Mouse (Mus musculus) liver, embryonic 14.5 days (tissue): ENCODE data around the gene Amn. TPM values are rescaled to one million over a fixed set of nuclear protein-coding genes. Genes with fewer than 3 reads are reported as not detected.

Experiments
- ATAC-seq: fragments of 200-750 bp; cut with Nextera tagmentation; 2 replicates; pipeline ENCODE4 v1.8.0; 2017; ENCODE audit warnings: moderate number of reproducible peaks, mild to moderate bottlenecking, moderate library complexity; ENCODE audit not compliant: insufficient read depth
- DNase-seq, 3 experiments: peaks; one replicate each; pipeline ENCODE4 v3.0.0-alpha.2; 2012 to 2013; ENCODE audit warnings: low read depth in 3 of 3, low spot score in 3 of 3
- H3K27ac ChIP-seq: fragments of 300-500 bp; sonication (generic); 2 replicates; pipeline ENCODE4 v1.5.1; 2014; ENCODE audit warnings: moderate library complexity, mild to moderate bottlenecking, control low read depth, inconsistent platforms
- H3K27me3 ChIP-seq: fragments of 300-500 bp; sonication (generic); 2 replicates; pipeline ENCODE4 v1.6.1; 2014; ENCODE audit warnings: mild to moderate bottlenecking, low read length, moderate library complexity; ENCODE audit not compliant: control insufficient read depth, insufficient read depth
- H3K36me3 ChIP-seq: fragments of 300-500 bp; sonication (generic); replicated peaks from 2 replicates; pipeline ENCODE4 v1.6.1; 2014; ENCODE audit warnings: low read depth; ENCODE audit not compliant: control insufficient read depth, insufficient read depth
- H3K4me1 ChIP-seq, 2 experiments: fragments of 200-500 bp in 1 of 2; fragments of 300-500 bp in 1 of 2; sonication (generic) in 1 of 2; replicated peaks; 2 replicates each; pipeline ENCODE4 v1.6.1; 2012 to 2014; ENCODE audit warnings: antibody characterized with exemption in 1 of 2, inconsistent platforms in 1 of 2, low read length in 1 of 2; ENCODE audit not compliant: control insufficient read depth in 2 of 2, insufficient read depth in 2 of 2
- H3K4me2 ChIP-seq: fragments of 300-500 bp; sonication (generic); 2 replicates; pipeline ENCODE4 v1.6.1; 2014; ENCODE audit warnings: low read depth, mild to moderate bottlenecking, control low read depth, moderate library complexity
- H3K4me3 ChIP-seq, 2 experiments: fragments of 200-500 bp in 1 of 2; fragments of 300-500 bp in 1 of 2; sonication (generic) in 1 of 2; 2 replicates each; pipeline ENCODE4 v1.5.1; 2012 to 2014; ENCODE audit warnings: low read depth in 2 of 2, low read length in 2 of 2, mild to moderate bottlenecking in 2 of 2, control low read depth in 1 of 2, inconsistent platforms in 1 of 2, moderate library complexity in 1 of 2; ENCODE audit not compliant: insufficient read depth in 1 of 2
- H3K9ac ChIP-seq: fragments of 300-500 bp; sonication (generic); replicated peaks from 2 replicates; pipeline ENCODE4 v1.6.1; 2014; ENCODE audit warnings: mild to moderate bottlenecking, control low read depth, moderate library complexity
- H3K9me3 ChIP-seq: fragments of 300-500 bp; sonication (generic); 2 replicates; pipeline ENCODE4 v1.6.1; 2016; ENCODE audit warnings: low read length, mixed read lengths; ENCODE audit not compliant: control insufficient read depth
- CTCF ChIP-seq: IDR thresholded peaks from 2 replicates; pipeline ENCODE4 v1.5.1; 2016; ENCODE audit warnings: antibody characterized with exemption, low read depth, control low read depth
- EP300 ChIP-seq: IDR thresholded peaks from 2 replicates; pipeline ENCODE4 v1.6.1; 2016; ENCODE audit warnings: antibody characterized with exemption, low read depth
- WGBS: fragments of 180-500 bp; shearing (Covaris S2); extraction: QIAGEN DNeasy Blood & Tissue Kit; methylation state at CpG from one replicate; pipeline ENCODE4 v1.1.7; 2014; ENCODE audit not compliant: insufficient replicate concordance; 5-methylcytosine and 5-hydroxymethylcytosine counted together
- polyA plus RNA-seq, 2 experiments: library from polyadenylated mRNA; depleted of rRNA in 1 of 2; stranded (reverse) in 1 of 2; unstranded in 1 of 2; fragments of >200 nt; fragmentation: Nextera tagmentation in 1 of 2; extraction: Ambion mirVana in 1 of 2; gene quantifications; 2 replicates each; pipeline versions ENCODE4 v1.2.1 to v1.2.3; 2012 to 2014

Gene Amn
- polyA plus RNA-seq, 2 experiments = 0.61 to 0.71 TPM

DNA sequence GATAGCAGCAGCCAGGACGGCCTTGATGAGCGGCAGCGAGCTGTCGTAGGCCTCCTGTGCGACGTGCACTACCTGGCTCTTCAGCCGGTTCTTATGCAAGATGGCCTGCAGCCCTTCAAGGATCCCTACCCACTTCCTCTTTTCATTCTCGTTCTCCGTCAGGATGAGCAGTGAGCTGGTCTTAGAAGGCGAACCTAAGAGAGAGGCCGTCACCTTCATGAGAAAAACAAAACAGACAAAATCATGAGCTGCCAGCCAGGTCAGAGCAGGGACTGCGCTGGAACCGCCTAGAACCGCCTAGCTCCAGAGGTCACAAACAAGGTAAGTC is 31.1 kb downstream of the Amn start:
- Histone ChIP-seq H3K4me3 (no peak overlapping the region), H3K4me2 (no peak overlapping the region), H3K27me3 (no peaks in the 10 kb centered on the region), H3K9ac (no peak overlapping the region), H3K4me1 (no peaks in the 10 kb centered on the region), H3K9me3 (no peaks in the 10 kb centered on the region), H3K36me3 (no peaks in the 10 kb centered on the region), H3K27ac (no peak overlapping the region)
- 67% methylated on average over 14 of the region's 14 CpGs for WGBS
- DNase-seq = no peak
- ATAC-seq = no peak
- TF ChIP-seq EP300 (no peak), CTCF (no peak)

DNA sequence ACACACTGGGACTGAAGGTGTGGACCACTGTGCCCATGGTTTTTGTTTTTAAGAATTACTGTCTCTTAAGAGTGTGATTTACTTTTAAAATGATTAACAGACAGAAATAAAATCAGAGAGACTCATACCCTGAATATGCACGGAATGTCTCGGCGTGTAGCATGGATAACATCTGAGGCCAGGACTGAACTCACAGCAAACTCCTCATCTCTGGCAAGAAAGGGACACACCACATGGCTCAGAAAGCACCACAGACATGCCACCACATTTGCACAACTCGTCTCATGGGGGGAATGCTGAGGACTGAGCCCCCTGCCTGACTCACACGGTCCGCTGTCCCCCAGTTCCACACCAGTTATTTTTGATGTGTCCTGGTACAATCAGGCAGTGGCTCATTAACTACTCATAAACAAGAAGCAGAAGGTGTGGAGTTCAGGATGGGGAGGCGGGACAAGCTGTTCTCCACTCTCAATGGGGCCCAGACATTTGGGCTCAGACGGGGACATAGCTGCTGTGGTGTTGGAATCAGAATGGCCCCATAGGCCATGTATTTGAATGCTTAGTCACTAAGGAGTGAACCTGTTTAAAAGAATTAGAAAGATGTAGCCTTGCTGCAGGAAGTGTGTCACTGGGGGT is 32.9 kb downstream of the Amn start:
- H3K9ac ChIP-seq = no peak overlapping the region
- ATAC-seq (no peak), DNase-seq (no peak)
- H3K4me1 ChIP-seq = no peaks in the 10 kb centered on the region
- TF ChIP-seq EP300 (no peak), CTCF (no peak)
- 82% methylated on average over 8 of the region's 8 CpGs for WGBS
- H3K4me3 ChIP-seq = no peak overlapping the region
- H3K4me2 ChIP-seq = no peak overlapping the region
- no peak overlapping the region for H3K27ac ChIP-seq
- no peaks in the 10 kb centered on the region for H3K36me3 ChIP-seq
- H3K9me3 ChIP-seq = no peaks in the 10 kb centered on the region
- H3K27me3 ChIP-seq = no peaks in the 10 kb centered on the region

DNA sequence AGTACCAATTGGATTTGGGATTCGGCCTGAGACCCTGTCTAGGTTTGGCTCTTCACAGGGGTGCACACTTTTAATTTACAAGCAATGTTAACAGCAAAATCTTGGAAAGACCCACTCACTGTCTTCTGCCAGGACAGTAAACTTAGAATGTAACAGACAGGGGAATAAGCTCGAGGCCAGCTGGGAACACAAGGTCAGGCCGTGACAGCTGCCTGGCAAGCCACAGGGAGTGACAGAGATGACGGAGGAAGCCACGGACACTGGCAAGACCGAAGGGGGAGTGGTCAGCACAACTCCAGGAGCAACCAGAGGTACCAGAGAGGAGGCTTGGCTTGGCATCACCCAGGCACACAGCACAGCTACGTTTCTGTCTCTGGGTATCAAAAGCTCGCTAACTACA is 35.9 kb downstream of the Amn start:
- Histone ChIP-seq H3K4me1 (peaks cover 0 to 11% of the 10 kb centered on the region in 2 experiments; a peak in 2 of 4 replicates), H3K4me3 (no peak overlapping the region), H3K9ac (no peak overlapping the region), H3K27me3 (no peaks in the 10 kb centered on the region), H3K9me3 (no peaks in the 10 kb centered on the region), H3K4me2 (no peak overlapping the region), H3K27ac (no peak overlapping the region), H3K36me3 (no peaks in the 10 kb centered on the region)
- TF ChIP-seq CTCF (no peak), EP300 (no peak)
- ATAC-seq (no peak), DNase-seq (no peak)
- 70% methylated on average over 8 of the region's 8 CpGs for WGBS

DNA sequence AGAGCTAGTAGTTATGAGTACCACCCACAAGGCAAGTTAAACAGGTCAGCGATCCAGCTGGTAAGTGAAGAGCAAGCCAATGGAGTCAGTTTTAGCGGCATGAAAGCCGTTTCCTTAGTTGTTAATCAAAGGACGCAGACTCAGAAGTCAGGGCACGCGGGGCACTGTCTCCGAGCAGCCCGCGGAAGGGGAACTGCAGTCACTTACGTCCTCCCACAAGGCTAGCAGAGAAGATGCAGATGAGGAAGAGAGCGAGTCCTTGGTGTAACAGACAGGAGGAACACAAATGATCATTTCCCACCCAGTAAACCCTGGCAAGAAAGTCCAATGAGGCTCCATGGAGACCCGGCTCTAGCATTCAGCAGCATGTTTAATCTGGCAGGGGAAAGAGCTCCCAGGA is 38.4 kb downstream of the Amn start:
- H3K9ac ChIP-seq = no peak overlapping the region
- H3K4me2 ChIP-seq = no peak overlapping the region
- H3K9me3 ChIP-seq = no peaks in the 10 kb centered on the region
- DNase-seq (no peak), ATAC-seq (no peak)
- TF ChIP-seq EP300 = no peak
- no peak for TF ChIP-seq CTCF
- H3K27me3 ChIP-seq = no peaks in the 10 kb centered on the region
- no peak overlapping the region for H3K27ac ChIP-seq
- WGBS = 50% methylated on average over 12 of the region's 12 CpGs
- H3K36me3 ChIP-seq = no peaks in the 10 kb centered on the region
- H3K4me1 ChIP-seq = peaks cover 0 to 12% of the 10 kb centered on the region in 2 experiments; a peak in 2 of 4 replicates
- no peak overlapping the region for H3K4me3 ChIP-seq

DNA sequence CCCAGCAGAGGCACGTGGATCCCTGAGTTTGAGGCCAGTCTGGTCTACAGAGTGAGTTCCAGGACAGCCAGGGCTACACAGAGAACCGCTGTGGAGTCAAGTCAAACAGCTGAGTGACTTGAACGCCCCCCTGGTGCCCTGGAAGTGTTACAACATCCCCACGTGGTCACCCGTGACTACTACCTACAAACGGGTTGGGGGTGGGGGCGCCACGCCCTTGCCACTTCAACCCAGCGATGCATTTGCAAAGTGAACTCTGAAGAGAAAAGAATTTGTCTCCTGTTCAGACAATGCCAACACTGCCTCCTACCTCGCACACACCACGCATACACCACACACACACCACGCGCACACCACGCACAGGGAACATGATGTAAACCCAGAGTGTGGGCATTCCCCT is 39.0 kb downstream of the Amn start:
- no peak for DNase-seq
- 62% methylated on average over 14 of the region's 14 CpGs for WGBS
- no peaks in the 10 kb centered on the region for H3K36me3 ChIP-seq

More for the DNA sequence above, 39.0 kb downstream of the Amn start:
- no peak for ATAC-seq
- Histone ChIP-seq H3K4me3 (no peak overlapping the region), H3K4me1 (peaks cover 0 to 12% of the 10 kb centered on the region in 2 experiments; a peak in 2 of 4 replicates), H3K4me2 (no peak overlapping the region), H3K27ac (no peak overlapping the region), H3K27me3 (no peaks in the 10 kb centered on the region), H3K9ac (no peak overlapping the region), H3K9me3 (no peaks in the 10 kb centered on the region)
- TF ChIP-seq EP300 (no peak), CTCF (no peak)
